Mouse (Mus musculus) midbrain, embryonic 15.5 days (tissue): Measurements from ENCODE around the gene 4833439L19Rik. TPM values are rescaled to one million over a fixed set of nuclear protein-coding genes. Genes with fewer than 3 reads are reported as not detected.

Experiments used
- ATAC-seq: fragments of 200-750 bp; cut with Nextera tagmentation; replicated peaks from 2 replicates; pipeline ENCODE4 v1.8.0; 2017; ENCODE audit warnings: moderate TSS enrichment
- H3K27ac ChIP-seq: fragments of 300-500 bp; sonication (generic); 2 replicates; pipeline ENCODE4 v1.5.1; 2015; ENCODE audit warnings: mild to moderate bottlenecking, inconsistent platforms
- H3K27me3 ChIP-seq: fragments of 300-500 bp; sonication (generic); replicated peaks from 2 replicates; pipeline ENCODE4 v1.6.1; 2015; ENCODE audit warnings: inconsistent platforms
- H3K36me3 ChIP-seq: fragments of 300-500 bp; sonication (generic); replicated peaks from 2 replicates; pipeline ENCODE4 v1.6.1; 2015; ENCODE audit warnings: inconsistent platforms
- H3K4me1 ChIP-seq: fragments of 300-500 bp; sonication (generic); 2 replicates; pipeline ENCODE4 v1.6.1; 2015; ENCODE audit warnings: inconsistent platforms
- H3K4me2 ChIP-seq: fragments of 300-500 bp; sonication (generic); 2 replicates; pipeline ENCODE4 v1.6.1; 2015; ENCODE audit warnings: inconsistent platforms, mild to moderate bottlenecking, moderate library complexity
- H3K4me3 ChIP-seq: fragments of 300-500 bp; sonication (generic); 2 replicates; pipeline ENCODE4 v1.5.1; 2015; ENCODE audit warnings: mild to moderate bottlenecking, inconsistent platforms
- H3K9ac ChIP-seq: fragments of 300-500 bp; sonication (generic); 2 replicates; pipeline ENCODE4 v1.6.1; 2015; ENCODE audit warnings: mild to moderate bottlenecking, inconsistent platforms
- H3K9me3 ChIP-seq: fragments of 300-500 bp; sonication (generic); 2 replicates; pipeline ENCODE4 v1.6.1; 2016; ENCODE audit warnings: inconsistent platforms
- WGBS: fragments of 180-500 bp; shearing (Covaris S2); methylation state at CpG from one replicate; pipeline ENCODE4 v1.1.7; 2015; ENCODE audit warnings: mixed read lengths; 5-methylcytosine and 5-hydroxymethylcytosine counted together
- microRNA-seq: library from miRNA; unstranded; fragments of <30 nt; microRNA quantifications from one replicate; pipeline ENCODE4, GENCODE M21; 2016
- polyA plus RNA-seq: library from polyadenylated mRNA; unstranded; fragments of >200 nt; fragmentation: Nextera tagmentation; extraction: Ambion mirVana; gene quantifications from 2 replicates; pipeline ENCODE4 v1.2.1, GENCODE M21; 2015

4833439L19Rik gene
- polyA plus RNA-seq, 1 experiment from 2014 or later: 271 TPM

DNA sequence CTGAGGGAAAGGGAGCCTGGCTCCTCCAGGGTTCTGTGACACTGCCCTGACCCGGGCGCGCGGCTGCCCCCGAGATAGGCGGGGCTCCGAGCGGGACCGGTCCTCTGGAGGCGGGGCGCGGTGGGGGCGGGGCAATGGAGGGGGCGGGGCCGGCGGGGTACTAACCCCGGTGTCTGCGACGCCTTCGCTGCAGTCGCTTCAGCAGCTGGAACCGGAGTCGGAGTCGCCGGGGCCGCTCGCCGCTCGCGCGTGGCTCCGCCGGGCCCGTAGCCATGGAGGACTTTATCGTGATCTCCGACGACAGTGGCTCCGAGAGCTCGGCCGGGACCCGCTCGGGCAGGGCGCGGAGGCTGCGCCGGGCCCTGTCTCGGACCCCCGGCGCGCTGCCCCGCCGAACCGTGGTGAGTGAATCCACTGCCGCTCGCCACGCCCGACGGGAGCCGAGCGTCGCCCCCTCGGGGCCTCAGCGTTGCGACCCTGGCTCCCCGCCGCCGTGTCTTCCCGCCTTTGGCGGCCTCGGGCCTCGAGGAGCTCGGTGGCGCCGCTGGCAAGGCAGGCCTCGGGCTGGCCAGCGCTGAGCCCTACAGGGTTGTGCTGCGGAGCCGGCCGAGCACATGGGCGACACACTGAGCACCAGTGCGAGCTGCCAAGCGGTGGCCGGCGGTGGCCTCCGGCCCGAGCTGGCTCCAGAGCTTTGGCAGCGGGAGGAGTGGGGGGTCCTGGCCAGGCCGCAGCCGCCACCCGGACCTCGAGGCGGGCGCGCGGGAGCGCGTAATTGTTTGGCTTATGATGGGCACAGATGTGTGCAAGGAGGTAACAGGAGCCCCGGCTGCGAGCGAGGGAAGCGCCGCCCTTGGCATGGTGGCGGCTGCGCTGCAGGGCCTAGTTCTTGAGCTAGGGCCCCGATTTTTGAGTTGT lies 61.4 kb downstream of the 4833439L19Rik start, which contains the start of gene Simc1:
Gene Simc1, plus strand, starts transcription at position 176 of the 918 bp plus-strand sequence.
- no peaks in the 10 kb centered on the region for H3K9me3 ChIP-seq
- ATAC-seq: peak; percentile 94
- H3K27me3 ChIP-seq: no peaks in the 10 kb centered on the region
- under 1% methylated on average over 92 of the region's 105 CpGs for WGBS
- H3K4me2 ChIP-seq: peak within 1 kb of the TSS; percentile 87
- peaks cover 13% of the 10 kb centered on the region for H3K4me1 ChIP-seq
- peak within 1 kb of the TSS; percentile 83 for H3K9ac ChIP-seq
- H3K4me3 ChIP-seq: peak within 1 kb of the TSS; percentile 87
- peak within 1 kb of the TSS; percentile 89 for H3K27ac ChIP-seq
- H3K36me3 ChIP-seq: no peaks in the 10 kb centered on the region

DNA sequence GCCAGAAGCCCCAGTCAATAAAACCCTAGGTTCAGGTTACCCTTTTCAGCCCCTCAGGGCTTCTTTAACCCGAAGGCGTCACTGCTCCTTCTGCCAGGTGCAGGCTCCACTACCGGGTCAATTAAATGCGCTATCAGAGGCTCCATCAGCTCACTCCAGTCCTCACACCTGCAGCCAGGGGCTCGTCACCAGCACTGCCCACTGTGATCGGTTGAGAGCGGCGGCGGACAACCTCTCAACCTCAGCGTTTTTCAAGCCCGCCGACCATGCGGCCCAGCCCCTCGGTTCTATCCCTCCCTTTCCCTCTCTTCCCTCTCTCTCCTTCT lies 62.0 kb downstream of the 4833439L19Rik start:
- H3K4me1 ChIP-seq: peaks cover 13% of the 10 kb centered on the region
- peak overlapping the region; percentile 87 for H3K4me2 ChIP-seq
- H3K27ac ChIP-seq: peak overlapping the region; percentile 89
- no peaks in the 10 kb centered on the region for H3K9me3 ChIP-seq
- H3K4me3 ChIP-seq: peak overlapping the region; percentile 87
- H3K27me3 ChIP-seq: no peaks in the 10 kb centered on the region
- peak overlapping the region; percentile 83 for H3K9ac ChIP-seq
- peak; percentile 84; the same call in 1 of the 2 replicates for ATAC-seq
- under 1% methylated on average over 14 of the region's 14 CpGs for WGBS
- no peaks in the 10 kb centered on the region for H3K36me3 ChIP-seq

DNA sequence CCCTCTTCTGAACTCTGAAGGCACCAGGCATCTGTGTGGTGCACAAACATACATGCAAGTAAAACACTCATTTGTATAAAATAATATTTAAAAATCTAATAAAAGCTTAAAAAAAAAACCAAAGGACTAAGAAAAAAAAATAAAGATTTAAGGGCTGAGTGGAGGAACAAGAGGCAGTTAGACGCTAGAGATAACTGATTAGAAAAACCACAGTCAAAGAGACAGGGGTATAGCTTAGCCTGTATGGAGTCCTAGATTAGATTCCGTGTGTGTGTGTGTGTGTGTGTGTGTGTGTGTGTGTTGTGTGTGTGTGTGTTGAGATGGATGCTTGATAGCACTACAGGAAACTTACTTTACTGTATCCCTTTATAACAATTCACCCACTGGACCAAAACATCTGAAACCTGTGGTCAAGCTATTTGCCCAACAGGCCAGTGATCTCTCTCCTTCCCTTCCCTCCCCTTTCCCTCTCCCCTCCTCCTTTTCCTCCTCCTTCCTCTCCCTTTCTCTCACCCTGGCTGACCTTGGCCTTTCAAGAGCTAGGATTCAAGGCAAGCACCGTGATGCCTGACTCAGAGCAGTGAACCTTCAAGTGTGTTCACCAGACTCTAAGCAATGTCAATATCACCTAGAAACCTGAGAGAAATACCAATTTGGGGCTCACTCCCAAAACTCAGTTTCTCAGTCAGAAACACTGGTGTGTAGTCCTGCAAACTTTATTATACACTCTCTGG lies 63.1 kb downstream of the 4833439L19Rik start:
- no peak overlapping the region for H3K4me3 ChIP-seq
- no peaks in the 10 kb centered on the region for H3K36me3 ChIP-seq
- peaks cover 13% of the 10 kb centered on the region for H3K4me1 ChIP-seq
- no peaks in the 10 kb centered on the region for H3K9me3 ChIP-seq
- 60% methylated on average over 3 of the region's 3 CpGs for WGBS
- H3K4me2 ChIP-seq: no peak overlapping the region
- no peak overlapping the region for H3K27ac ChIP-seq
- ATAC-seq: no peak
- no peaks in the 10 kb centered on the region for H3K27me3 ChIP-seq
- no peak overlapping the region for H3K9ac ChIP-seq

DNA sequence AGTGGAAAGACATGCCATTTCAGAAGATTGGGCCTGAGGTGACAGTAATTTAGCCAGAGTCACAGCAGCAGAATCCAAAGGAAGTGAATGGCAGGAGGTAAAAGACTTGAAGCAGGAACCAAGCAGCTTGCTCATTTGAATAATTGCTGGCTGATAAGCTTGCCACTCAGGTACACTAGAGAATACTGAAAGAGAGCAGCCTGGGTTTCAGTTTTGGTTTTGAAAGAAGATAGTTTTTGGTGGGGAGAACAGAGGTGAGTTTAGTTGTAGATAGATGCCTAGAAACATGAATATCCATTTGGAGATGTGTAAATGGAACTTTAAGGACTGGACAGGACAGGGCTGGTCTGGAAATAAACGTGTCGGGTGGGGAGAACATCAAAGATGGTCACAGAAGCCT lies 63.9 kb downstream of the 4833439L19Rik start:
- ATAC-seq: no peak
- no peak overlapping the region for H3K4me2 ChIP-seq
- H3K27ac ChIP-seq: no peak overlapping the region
- no peaks in the 10 kb centered on the region for H3K9me3 ChIP-seq
- H3K4me1 ChIP-seq: peaks cover 13% of the 10 kb centered on the region
- WGBS: 75% methylated on average over 2 of the region's 2 CpGs
- no peaks in the 10 kb centered on the region for H3K27me3 ChIP-seq
- H3K36me3 ChIP-seq: no peaks in the 10 kb centered on the region
- no peak overlapping the region for H3K4me3 ChIP-seq
- no peak overlapping the region for H3K9ac ChIP-seq

Small RNA genes within 50 kb of the gene (microRNA-seq; reads per million reads assigned to microRNA genes)
- not detected for gene Gm24195

Other genes starting within 250 kb of the 4833439L19Rik start
- gene Cplx2, start 194.1 kb downstream of the 4833439L19Rik start, polyA plus RNA-seq: 31.1 and 32.8 TPM in 2 replicates
- 109 and 112 TPM in 2 replicates for gene Thoc3, start 96.6 kb downstream of the 4833439L19Rik start, polyA plus RNA-seq
- 23.8 and 27.2 TPM in 2 replicates for gene Simc1, start 61.7 kb downstream of the 4833439L19Rik start, polyA plus RNA-seq
- gene Arl10, start 9.6 kb upstream of the 4833439L19Rik start, polyA plus RNA-seq: 116 and 121 TPM in 2 replicates
- gene Nop16, start 24.7 kb upstream of the 4833439L19Rik start, polyA plus RNA-seq: 56.9 and 59.3 TPM in 2 replicates
- gene Higd2a, start 24.8 kb upstream of the 4833439L19Rik start, polyA plus RNA-seq: 229 and 232 TPM in 2 replicates
- gene Cltb, start 45.9 kb upstream of the 4833439L19Rik start, polyA plus RNA-seq: 200 and 201 TPM in 2 replicates
- gene Faf2, start 56.3 kb upstream of the 4833439L19Rik start, polyA plus RNA-seq: 64.6 and 70.2 TPM in 2 replicates
- 92.2 and 97.3 TPM in 2 replicates for gene Rnf44, start 128.5 kb upstream of the 4833439L19Rik start, polyA plus RNA-seq
- 0.15 and 0.30 TPM in 2 replicates for gene Cdhr2, start 136.0 kb upstream of the 4833439L19Rik start, polyA plus RNA-seq
- gene Gprin1, start 184.4 kb upstream of the 4833439L19Rik start, polyA plus RNA-seq: 26.0 and 32.7 TPM in 2 replicates
- 56.0 and 56.4 TPM in 2 replicates for gene Sncb, start 201.2 kb upstream of the 4833439L19Rik start, polyA plus RNA-seq
- not detected in 2 replicates for gene Eif4e1b, start 218.6 kb upstream of the 4833439L19Rik start, polyA plus RNA-seq
- 49.3 and 54.0 TPM in 2 replicates for gene Tspan17, start 223.9 kb upstream of the 4833439L19Rik start, polyA plus RNA-seq